Mouse (Mus musculus) layer of hippocampus, adult 9-11 months (tissue): ENCODE results near the gene Slc13a3.

Source experiments
- DNase-seq: peaks from one replicate; pipeline ENCODE4 v3.0.0; 2022

Slc13a3 gene

GRCm38 (mm10) chr2:165407700-165408301 is 65.2 kb downstream of the Slc13a3 start:
- no peak for DNase-seq

GRCm38 (mm10) chr2:165405351-165405750 is 67.7 kb downstream of the Slc13a3 start:
- no peak for DNase-seq

- no peak for DNase-seq
These were observed 68.1 kb downstream of the Slc13a3 start for GRCm38 (mm10) chr2:165404951-165405350.

GRCm38 (mm10) chr2:165398164-165398785 is 74.8 kb downstream of the Slc13a3 start:
- DNase-seq: no peak

GRCm38 (mm10) chr2:165397502-165398163 is 75.4 kb downstream of the Slc13a3 start:
- DNase-seq: no peak

GRCm38 (mm10) chr2:165396831-165397501 is 76.1 kb downstream of the Slc13a3 start:
- DNase-seq: peak; percentile 56

- no peak for DNase-seq
These were observed 80.9 kb downstream of the Slc13a3 start for GRCm38 (mm10) chr2:165392156-165392555.

GRCm38 (mm10) chr2:165391561-165391960 is 81.5 kb downstream of the Slc13a3 start:
- DNase-seq: peak; percentile 62

GRCm38 (mm10) chr2:165389299-165389952 is 83.6 kb downstream of the Slc13a3 start:
- DNase-seq: no peak

GRCm38 (mm10) chr2:165387844-165388495 is 85.1 kb downstream of the Slc13a3 start, which contains the start of gene Zfp334:
TSS of gene Zfp334 (minus strand) at chr2:165388259.
- DNase-seq: peak; percentile 97

- DNase-seq: no peak
These were observed 85.7 kb downstream of the Slc13a3 start for GRCm38 (mm10) chr2:165387370-165387769.

GRCm38 (mm10) chr2:165380050-165380449 is 93.0 kb downstream of the Slc13a3 start:
- no peak for DNase-seq

- no peak for DNase-seq
These were observed 97.0 kb downstream of the Slc13a3 start for GRCm38 (mm10) chr2:165376001-165376400.

- no peak for DNase-seq
These were observed 97.6 kb downstream of the Slc13a3 start for GRCm38 (mm10) chr2:165375478-165375877.

- no peak for DNase-seq
These were observed 102.0 kb downstream of the Slc13a3 start for GRCm38 (mm10) chr2:165371066-165371465.

GRCm38 (mm10) chr2:165370348-165370747 is 102.7 kb downstream of the Slc13a3 start:
- no peak for DNase-seq

- DNase-seq: no peak
These were observed 104.5 kb downstream of the Slc13a3 start, which contains the start of gene Zfp663 for GRCm38 (mm10) chr2:165368496-165368895. TSS of gene Zfp663 (minus strand) at chr2:165368729.

GRCm38 (mm10) chr2:165367868-165368439 is 105.1 kb downstream of the Slc13a3 start:
- no peak for DNase-seq

- no peak for DNase-seq
These were observed 105.9 kb downstream of the Slc13a3 start for GRCm38 (mm10) chr2:165367047-165367520.

- DNase-seq: no peak
These were observed 108.5 kb downstream of the Slc13a3 start for GRCm38 (mm10) chr2:165364334-165365091.

GRCm38 (mm10) chr2:165363282-165363681 is 109.7 kb downstream of the Slc13a3 start:
- DNase-seq: no peak
